Mouse (Mus musculus): ENCODE measurements around the gene Cdhr1.

Cdhr1 gene

GRCm38 (mm10) chr14:37068516-37068915 lies 29.6 kb downstream of the Cdhr1 start:
- peak; percentile 50 for DNase-seq (ENCODE audit: low spot score)

DNA sequence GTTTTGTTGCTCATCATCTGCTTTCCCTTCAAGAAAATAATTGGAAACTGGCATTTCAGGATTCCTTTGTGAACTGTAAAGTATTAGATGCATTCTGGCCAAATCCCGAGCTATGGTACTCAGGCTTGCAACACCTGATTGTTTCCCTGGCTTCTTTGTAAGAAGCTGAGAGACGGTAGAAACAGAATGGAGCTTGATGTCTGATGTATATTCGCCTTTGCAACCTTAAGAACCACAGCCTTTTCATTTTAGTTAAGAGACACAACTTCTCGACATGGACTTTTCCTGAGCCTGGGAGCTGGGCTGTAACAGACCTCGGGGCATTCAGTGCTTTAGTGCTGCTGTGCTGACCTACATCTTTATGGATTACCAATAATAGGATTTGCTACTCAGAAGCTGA lies 30.5 kb downstream of the Cdhr1 start, which contains the start of gene Lrit2:
Lrit2 (plus strand) TSS at position 301 of the 400 bp plus-strand sequence.
- no peak for DNase-seq (ENCODE audit: low spot score)

- no peak for DNase-seq (ENCODE audit: low spot score)
Measured at GRCm38 (mm10) chr14:37066636-37067035, 31.5 kb downstream of the Cdhr1 start.

- DNase-seq (ENCODE audit: low spot score) = peak; percentile 67
Measured at GRCm38 (mm10) chr14:37064849-37065248, 33.3 kb downstream of the Cdhr1 start.

DNA sequence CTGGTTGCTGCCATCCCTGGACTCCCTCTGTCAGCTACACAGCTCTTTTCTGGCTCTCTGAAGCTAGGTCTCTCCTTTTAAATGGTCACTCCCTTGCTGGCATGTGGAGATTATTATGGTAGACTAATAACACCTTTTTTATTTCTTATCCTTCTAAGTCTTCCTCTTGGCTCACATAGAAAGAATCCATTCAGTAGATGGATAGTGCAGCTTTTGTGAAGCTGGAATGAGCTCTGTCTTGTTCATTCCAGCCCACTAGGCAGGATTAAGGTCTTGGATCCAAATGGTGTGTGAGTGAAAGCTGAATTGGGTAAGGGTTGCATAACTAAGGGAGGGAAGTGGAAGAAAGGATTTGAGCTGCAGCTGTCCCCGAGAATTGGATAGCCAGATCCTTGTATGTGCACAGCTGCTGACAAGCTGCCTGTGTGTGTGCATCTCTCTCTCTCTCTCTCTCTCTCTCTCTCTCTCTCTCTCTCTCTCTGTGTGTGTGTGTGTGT lies 49.2 kb downstream of the Cdhr1 start, which contains the start of gene Rgr:
Rgr (minus strand) TSS at position 51 of the 497 bp plus-strand sequence.
- peak; percentile 86 for DNase-seq (ENCODE audit: low spot score)

GRCm38 (mm10) chr14:37034432-37034831 lies 63.7 kb downstream of the Cdhr1 start:
- peak; percentile 35 for DNase-seq (ENCODE audit: low spot score)

GRCm38 (mm10) chr14:37033241-37033640 lies 64.9 kb downstream of the Cdhr1 start:
- DNase-seq (ENCODE audit: low spot score) = peak; percentile 85

GRCm38 (mm10) chr14:37032481-37033104 lies 65.6 kb downstream of the Cdhr1 start:
- no peak for DNase-seq (ENCODE audit: low spot score)

DNA sequence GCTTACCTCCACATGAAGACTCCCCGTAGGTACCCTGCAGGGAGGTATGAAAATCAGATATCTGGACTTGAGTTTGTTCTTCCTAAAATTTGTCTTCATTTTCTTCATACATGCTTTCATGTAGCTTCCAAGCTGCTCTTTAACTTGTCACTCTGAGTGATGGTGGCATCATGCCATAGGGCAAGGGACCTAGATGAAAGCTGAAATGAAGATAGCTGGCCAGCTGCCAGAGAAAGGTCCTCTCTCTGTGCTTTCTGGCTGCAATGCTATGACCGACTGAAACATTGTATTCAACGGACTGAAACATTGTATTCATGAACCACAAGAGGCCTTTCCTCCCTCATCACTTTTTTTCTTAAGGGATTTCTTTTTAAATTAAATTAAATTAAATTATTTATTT lies 69.6 kb downstream of the Cdhr1 start:
- no peak for DNase-seq (ENCODE audit: low spot score)

- no peak for DNase-seq (ENCODE audit: low spot score)
Measured at GRCm38 (mm10) chr14:37027951-37028350, 70.2 kb downstream of the Cdhr1 start.

All from adipocyte (in vitro differentiated cells).